14 mouse cellular contexts compared by ENCODE assay signal in genomic region chr1:85687346-85687745, GRCm38 (mm10). TPM values are rescaled to one million over a fixed set of nuclear protein-coding genes. Genes with fewer than 3 reads are reported as not detected.
DNase-seq lines count a peak whose midpoint lies in the region; ATAC-seq and TF ChIP-seq lines count a peak whose summit lies in the region.
"Had no signal": no experiment of that assay in that cellular context is flagged by ENCODE, and none has a peak within 500 bp of the region (broad histone marks: within the 10 kb centered on the region; RNA-seq: fewer than 3 reads in every experiment).

No protein-coding gene starts in this region.

- ATAC-seq in liver, embryonic 11.5 days (replicated peaks; ENCODE audit: low FRiP score): peak; percentile 23; the same call in 1 of the 2 replicates

- intact Hi-C loops in left cerebral cortex, postnatal 14 days (cut with DNase I): no loop called here

- H3K4me1 ChIP-seq in liver, embryonic 11.5 days (replicated peaks; ENCODE audit: control insufficient read depth, insufficient read depth, low read length): no peaks in the 10 kb centered on the region
- H3K4me1 ChIP-seq in spleen, adult 2 months (ENCODE audit: control insufficient read depth, insufficient read depth, insufficient read length): peaks cover 3% of the 10 kb centered on the region; the same call in 1 of the 2 replicates
- H3K4me1 ChIP-seq: forebrain, embryonic 10.5 days; hindbrain, embryonic 15.5 days; stomach, embryonic 15.5 days had no signal

- H3K27me3 ChIP-seq in liver, embryonic 11.5 days (replicated peaks; ENCODE audit: control insufficient read depth, insufficient read depth, low read length): no peaks in the 10 kb centered on the region
- no peaks in the 10 kb centered on the region for H3K27me3 ChIP-seq in spleen, adult 2 months (ENCODE audit: control insufficient read depth, insufficient read depth, low read length)
- H3K27me3 ChIP-seq: hindbrain, embryonic 15.5 days; liver, embryonic 15.5 days; stomach, embryonic 15.5 days had no signal

- no peak for TF ChIP-seq POLR2A in spleen, adult 2 months (IDR thresholded peaks at IDR 0.05; ENCODE audit: low read depth, low read length)

- WGBS in liver, embryonic 11.5 days: 49% methylated on average over 5 of the region's 5 CpGs
- WGBS in spleen, adult 2 months: 9% methylated on average over 5 of the region's 5 CpGs

- H3K27ac ChIP-seq in liver, embryonic 11.5 days (ENCODE audit: low read depth, low read length): no peak overlapping the region
- peak overlapping the region; percentile 73 for H3K27ac ChIP-seq in spleen, adult 2 months (ENCODE audit: insufficient read depth, low read length)
- H3K27ac ChIP-seq: forebrain, embryonic 10.5 days; hindbrain, embryonic 15.5 days; liver, embryonic 15.5 days; stomach, embryonic 15.5 days had no signal

- no peaks in the 10 kb centered on the region for H3K36me3 ChIP-seq in liver, embryonic 11.5 days (ENCODE audit: control insufficient read depth, insufficient read depth, low read length)
- H3K36me3 ChIP-seq in spleen, adult 2 months (ENCODE audit: control insufficient read depth, insufficient read depth, low read length): peaks cover 26% of the 10 kb centered on the region
- H3K36me3 ChIP-seq: forebrain, embryonic 10.5 days; hindbrain, embryonic 15.5 days; liver, embryonic 15.5 days; stomach, embryonic 15.5 days had no signal

- peak; percentile 66 for DNase-seq in A20 (ENCODE audit: low read depth, low spot score)
- DNase-seq in T-cell, adult 2 months (ENCODE audit: low spot score): peak; percentile 88
- no peak for DNase-seq in liver, embryonic 11.5 days (ENCODE audit: low spot score)
- DNase-seq in spleen, adult 2 months (ENCODE audit: low read depth in 1 of 2, low spot score in 2 of 2): peak; percentile 59 to 66
- DNase-seq in left cerebral cortex, adult 8-10 months (ENCODE audit: low spot score in 2 of 2): no peak
- DNase-seq in c-Kit-positive CD71-positive TER-119-positive erythroid progenitor cells, embryonic 14.5 days (ENCODE audit: low spot score): no peak
- no peak for DNase-seq in left cerebral cortex, postnatal 14 days (ENCODE audit: low spot score in 2 of 2)
- DNase-seq: adrenal gland, adult 8-10 months; cerebellum, postnatal 10 days; layer of hippocampus, adult 9-11 months had no signal

- no peak overlapping the region for H3K4me2 ChIP-seq in liver, embryonic 11.5 days
- H3K4me2 ChIP-seq: hindbrain, embryonic 15.5 days; liver, embryonic 15.5 days; stomach, embryonic 15.5 days had no signal

- no peaks in the 10 kb centered on the region for H3K9me3 ChIP-seq in liver, embryonic 11.5 days (ENCODE audit: control insufficient read depth, low read length)
- H3K9me3 ChIP-seq: forebrain, embryonic 10.5 days; hindbrain, embryonic 15.5 days; liver, embryonic 15.5 days; stomach, embryonic 15.5 days had no signal

- H3K9ac ChIP-seq in liver, embryonic 11.5 days (ENCODE audit: low read depth, low read length): no peak overlapping the region
- H3K9ac ChIP-seq: hindbrain, embryonic 15.5 days; liver, embryonic 15.5 days; stomach, embryonic 15.5 days had no signal

- no peak overlapping the region for H3K4me3 ChIP-seq in liver, embryonic 11.5 days (ENCODE audit: low read depth, low read length)
- no peak overlapping the region for H3K4me3 ChIP-seq in spleen, adult 2 months (ENCODE audit: extremely low read depth, insufficient read depth, insufficient read length)
- H3K4me3 ChIP-seq: forebrain, embryonic 10.5 days; hindbrain, embryonic 15.5 days; liver, embryonic 15.5 days; stomach, embryonic 15.5 days had no signal

- no peak for TF ChIP-seq CTCF in spleen, adult 2 months (IDR thresholded peaks at IDR 0.05; ENCODE audit: extremely low read depth, insufficient read depth, insufficient read length, insufficient replicate concordance)

RNA-seq across cellular contexts. Expression of gene Sp100, which starts 37.6 kb away (rescaled TPM):
- polyA plus RNA-seq in liver, embryonic 11.5 days (2014; fragmentation: Nextera tagmentation; extraction: Ambion mirVana): 1.6 and 2.4 TPM in 2 replicates
- polyA plus RNA-seq in spleen, adult 2 months (2012; rRNA removed): 34.6 and 38.5 TPM in 2 replicates
- total RNA-seq in left cerebral cortex, adult 8-10 months (2022): 1 to 10 TPM; 2.9 to 4.3 (median 3.8) TPM
- under 1 TPM; 0.38 to 0.62 TPM for total RNA-seq in left cerebral cortex, postnatal 14 days (2021)

Comparison
In these comparisons a context has a peak if more than half of its experiments do, and no peak if none do; other contexts are left out.
1. DNase-seq: peak in A20 (single experiment), T-cell, adult 2 months (single experiment) and spleen, adult 2 months (2 of 2); none in liver, embryonic 11.5 days (single experiment), left cerebral cortex, adult 8-10 months (0 of 2), c-Kit-positive CD71-positive TER-119-positive erythroid progenitor cells, embryonic 14.5 days (single experiment) and left cerebral cortex, postnatal 14 days (0 of 2).